Mouse (Mus musculus): ENCODE results near the gene Dtx1.
A peak's percentile ranks its signal among the peaks of the same experiment; 100 is the strongest.

The Dtx1 gene

DNA sequence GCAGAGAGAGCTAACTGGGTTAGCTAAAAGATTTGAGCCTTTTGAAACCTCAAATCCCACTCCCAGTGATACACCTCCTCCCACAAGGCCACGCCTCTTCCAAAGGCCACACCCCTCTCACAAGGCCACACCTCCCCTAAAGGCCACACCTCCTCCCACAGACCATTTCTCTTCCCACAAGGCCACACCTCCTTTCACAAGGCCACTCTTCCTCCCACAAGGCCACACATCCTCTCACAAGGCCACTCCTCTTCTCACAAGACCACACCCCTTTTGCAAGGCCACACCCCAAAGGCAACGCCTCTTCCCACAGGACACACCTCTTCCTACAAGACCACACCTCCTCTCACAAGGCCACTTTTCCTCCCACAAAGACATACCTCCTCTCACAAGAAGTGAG is 34.2 kb downstream of the Dtx1 start:
- no peak for DNase-seq (ENCODE audit: low read depth, low spot score)

DNA sequence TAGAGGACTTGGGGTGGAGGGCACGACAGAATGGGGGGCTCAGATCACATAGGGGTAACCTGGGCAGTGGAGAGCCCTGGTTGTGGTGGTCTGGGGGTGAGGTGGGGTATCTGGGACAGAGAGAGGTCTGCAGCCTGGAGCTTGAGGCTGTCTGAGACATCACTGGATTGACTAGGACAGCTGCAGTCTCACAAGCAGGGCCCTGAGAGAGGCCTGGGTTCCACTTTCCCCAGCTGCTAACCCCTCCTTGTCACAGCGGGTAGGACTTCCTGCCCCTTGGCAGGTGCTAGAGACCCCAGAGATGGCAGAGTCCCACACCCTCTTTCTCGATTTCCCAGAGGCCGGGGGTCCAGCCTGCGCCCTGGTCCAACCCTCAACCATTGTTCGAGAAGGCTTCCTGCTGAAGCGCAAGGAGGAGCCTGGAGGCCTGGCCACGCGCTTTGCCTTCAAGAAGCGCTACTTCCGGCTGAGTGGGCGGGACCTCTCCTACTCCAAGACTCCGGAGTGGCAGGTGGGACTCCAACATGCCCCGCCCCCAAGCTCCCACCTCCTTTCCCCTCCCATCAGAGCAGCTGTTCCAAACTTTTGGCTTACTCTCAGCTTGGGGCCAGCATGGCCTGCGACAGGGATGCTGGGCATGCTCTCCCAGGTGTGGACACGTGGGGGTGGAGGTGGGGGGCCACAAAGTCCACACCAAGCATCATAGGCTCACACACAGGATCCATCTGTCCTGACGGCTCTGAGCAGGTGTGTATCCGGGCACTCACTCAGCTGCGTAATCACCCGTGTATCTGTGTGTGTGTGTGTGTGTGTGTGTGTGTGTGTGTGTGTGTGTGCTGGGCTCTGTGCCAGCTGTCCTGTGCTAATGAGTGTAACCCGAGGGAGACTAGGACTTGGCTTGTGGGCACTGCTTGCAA is 37.2 kb downstream of the Dtx1 start:
- DNase-seq (ENCODE audit: low read depth, low spot score), result no peak

DNA sequence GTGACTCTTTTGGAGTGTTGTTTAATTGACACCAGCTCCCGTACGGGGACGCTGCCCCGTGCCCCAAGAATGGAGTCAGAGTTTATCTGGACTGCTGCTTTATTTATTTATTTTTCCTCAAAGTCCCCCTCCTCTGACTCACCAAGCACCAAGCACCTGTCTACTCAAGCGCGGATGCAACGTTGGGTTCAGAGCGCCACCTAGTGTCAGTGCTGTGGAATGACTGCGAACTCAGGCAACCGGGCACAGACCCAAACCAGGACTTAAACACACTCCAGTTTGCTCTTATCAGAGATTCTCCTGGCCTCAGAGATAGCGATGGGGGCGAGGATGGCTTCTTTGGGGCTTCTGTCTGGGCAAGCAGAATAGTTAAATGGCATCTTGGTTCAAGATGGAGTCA is 38.1 kb downstream of the Dtx1 start:
- DNase-seq (ENCODE audit: low read depth, low spot score), result peak; percentile 62

- no peak for DNase-seq (ENCODE audit: low read depth, low spot score)
Measured at GRCm38 (mm10) chr5:120671865-120672264, 39.9 kb downstream of the Dtx1 start.

DNA sequence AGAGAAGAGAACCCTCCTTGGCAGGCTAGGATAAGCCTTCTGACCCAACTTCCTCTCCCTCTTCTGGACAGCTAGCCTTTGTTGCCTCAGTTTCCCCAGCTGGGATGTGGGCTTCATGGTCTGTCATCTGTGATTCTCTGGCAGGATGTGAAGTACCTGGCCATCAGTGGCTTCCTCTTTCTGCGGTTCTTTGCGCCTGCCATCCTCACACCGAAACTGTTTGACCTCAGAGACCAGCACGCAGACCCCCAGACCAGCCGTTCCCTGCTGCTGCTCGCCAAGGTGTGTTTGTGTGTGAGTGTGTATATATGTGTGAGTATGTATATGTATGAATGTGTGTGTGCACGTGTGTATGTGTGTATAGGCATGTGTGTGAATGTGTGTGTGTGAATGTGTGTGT is 41.6 kb downstream of the Dtx1 start:
- no peak for DNase-seq (ENCODE audit: low read depth, low spot score)

- DNase-seq (ENCODE audit: low read depth, low spot score), result no peak
Measured at GRCm38 (mm10) chr5:120668761-120669160, 43.0 kb downstream of the Dtx1 start.

GRCm38 (mm10) chr5:120664888-120665287 is 46.8 kb downstream of the Dtx1 start:
- no peak for DNase-seq (ENCODE audit: low read depth, low spot score)

DNA sequence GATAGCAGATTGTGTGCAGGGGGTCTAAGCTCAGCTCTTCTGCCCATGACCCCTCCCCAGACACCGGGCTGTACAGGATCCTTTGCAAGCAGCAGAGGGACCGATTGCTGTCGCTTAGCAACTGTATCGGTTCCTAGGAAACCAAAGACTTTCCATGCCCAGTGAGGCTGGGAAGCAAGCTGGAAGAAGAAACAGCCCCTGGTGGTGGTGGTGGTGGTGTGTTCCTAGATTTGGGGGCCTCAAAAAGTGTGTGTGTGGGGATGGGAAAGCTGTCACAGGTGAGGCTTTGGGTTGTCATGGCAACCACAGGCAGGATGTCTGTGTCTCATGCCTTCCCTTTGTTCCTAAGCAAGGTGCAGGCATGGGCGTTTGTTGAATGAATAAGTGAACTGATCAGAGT is 50.9 kb downstream of the Dtx1 start:
- no peak for DNase-seq (ENCODE audit: low read depth, low spot score)

- no peak for DNase-seq (ENCODE audit: low read depth, low spot score)
Measured at GRCm38 (mm10) chr5:120656281-120656751, 55.4 kb downstream of the Dtx1 start.

- DNase-seq (ENCODE audit: low read depth, low spot score), result no peak
Measured at GRCm38 (mm10) chr5:120653873-120654272, 57.9 kb downstream of the Dtx1 start.

DNA sequence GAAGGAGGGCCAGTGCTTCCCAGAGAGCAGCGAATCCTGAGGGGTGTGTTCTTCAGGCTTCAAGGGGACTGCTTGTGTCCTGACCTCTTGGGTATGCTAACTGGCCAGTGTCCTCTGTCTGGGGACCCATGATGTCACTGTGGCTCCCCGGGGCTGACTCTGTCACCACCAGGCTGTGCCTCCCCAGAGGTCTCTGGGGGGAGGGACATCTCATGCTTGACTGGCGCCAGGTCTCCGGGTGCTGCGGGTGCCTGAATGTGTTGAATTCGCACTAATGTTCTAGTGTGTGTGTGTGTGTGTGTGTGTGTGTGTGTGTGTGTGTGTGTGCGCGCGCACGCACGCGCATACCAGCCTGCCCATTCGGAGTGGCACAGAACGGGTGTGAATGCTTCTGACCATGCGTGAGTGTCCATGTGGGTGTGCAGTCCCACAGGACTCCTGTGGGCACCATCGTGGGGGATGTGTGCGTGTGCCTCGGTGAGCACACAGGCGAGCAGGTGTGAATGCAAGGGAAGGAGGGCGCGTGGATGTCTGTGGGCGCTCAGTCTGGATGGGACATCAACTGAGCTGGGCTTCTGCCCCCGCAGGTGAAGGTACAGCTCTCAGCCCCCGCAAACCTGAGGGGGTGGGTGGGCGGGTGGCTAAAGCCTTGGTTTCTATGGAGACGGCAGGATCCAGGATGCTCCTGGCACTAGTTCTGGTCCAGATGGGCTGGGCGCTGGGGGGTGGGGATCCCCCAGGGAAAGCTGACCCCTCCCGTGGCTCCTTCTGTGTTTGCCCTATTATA is 58.6 kb downstream of the Dtx1 start:
- DNase-seq (ENCODE audit: low read depth, low spot score), result no peak

GRCm38 (mm10) chr5:120651230-120651629 is 60.5 kb downstream of the Dtx1 start:
- no peak for DNase-seq (ENCODE audit: low read depth, low spot score)

DNA sequence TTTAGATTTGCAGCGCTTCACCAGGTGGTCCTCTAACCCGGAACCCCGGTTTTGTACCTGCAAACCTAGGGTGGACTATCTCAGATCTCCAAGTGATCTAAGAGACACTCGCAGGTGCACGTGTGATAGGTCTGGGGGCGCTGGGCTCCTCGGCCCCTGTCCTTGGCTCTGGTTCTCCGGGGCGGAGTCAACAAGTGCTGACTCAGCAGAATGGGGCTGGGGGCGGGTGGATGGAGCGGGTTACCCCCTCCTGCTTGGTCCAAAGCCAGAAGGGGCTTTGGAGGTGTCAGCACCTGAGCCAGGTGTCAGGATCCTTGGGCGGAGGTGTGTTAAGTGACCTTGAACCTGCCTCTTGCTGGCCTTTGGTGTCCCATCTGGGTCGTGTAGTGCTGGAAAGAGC is 61.8 kb downstream of the Dtx1 start:
- no peak for DNase-seq (ENCODE audit: low read depth, low spot score)

- DNase-seq (ENCODE audit: low read depth, low spot score), result no peak
Measured at GRCm38 (mm10) chr5:120649374-120649933, 62.3 kb downstream of the Dtx1 start.

DNA sequence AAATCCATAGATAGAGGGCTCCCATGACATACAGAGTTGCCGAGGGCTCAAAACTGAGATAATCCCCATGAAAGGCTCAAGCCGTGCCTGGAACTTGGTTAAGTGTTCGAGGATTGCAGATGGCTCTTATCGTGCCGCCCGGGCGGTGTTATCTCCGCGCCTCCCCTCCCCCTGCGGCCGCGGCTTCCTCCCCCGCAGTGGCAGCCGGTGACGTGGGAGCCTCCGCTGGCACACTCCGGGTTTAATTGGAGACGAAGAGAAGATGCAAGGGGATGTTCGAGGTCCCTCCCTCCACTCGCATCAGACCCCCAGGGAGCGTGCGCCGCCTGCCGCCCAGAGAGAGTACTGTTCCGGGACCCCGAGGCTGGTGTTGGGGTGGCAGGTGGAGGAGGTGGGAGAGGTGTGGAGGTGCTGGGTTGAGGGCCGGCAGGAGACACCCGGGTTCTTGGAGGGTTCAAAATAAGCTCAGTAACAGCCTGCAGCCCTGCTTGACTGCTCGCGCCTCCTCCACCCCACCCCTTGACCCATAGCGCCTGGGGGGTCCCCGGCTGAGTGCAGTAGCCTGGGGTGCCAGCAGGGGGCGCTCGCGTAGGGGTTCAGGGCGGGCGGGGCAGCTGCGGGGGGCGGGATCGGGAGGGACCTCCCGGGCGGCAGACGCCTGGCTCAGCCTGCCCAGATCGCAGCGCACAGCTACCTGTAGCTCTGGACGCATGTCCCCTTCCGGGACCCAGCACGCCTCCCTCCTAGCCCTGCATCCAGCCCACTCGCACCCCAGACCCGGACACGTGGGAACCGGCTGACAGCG is 63.0 kb downstream of the Dtx1 start, which contains the start of gene Rasal1:
TSS of gene Rasal1 (plus strand) at position 244 of the 805 bp plus-strand sequence.
- DNase-seq (ENCODE audit: low read depth, low spot score), result peak; percentile 27

GRCm38 (mm10) chr5:120647814-120648491 is 63.8 kb downstream of the Dtx1 start:
- no peak for DNase-seq (ENCODE audit: low read depth, low spot score)

DNA sequence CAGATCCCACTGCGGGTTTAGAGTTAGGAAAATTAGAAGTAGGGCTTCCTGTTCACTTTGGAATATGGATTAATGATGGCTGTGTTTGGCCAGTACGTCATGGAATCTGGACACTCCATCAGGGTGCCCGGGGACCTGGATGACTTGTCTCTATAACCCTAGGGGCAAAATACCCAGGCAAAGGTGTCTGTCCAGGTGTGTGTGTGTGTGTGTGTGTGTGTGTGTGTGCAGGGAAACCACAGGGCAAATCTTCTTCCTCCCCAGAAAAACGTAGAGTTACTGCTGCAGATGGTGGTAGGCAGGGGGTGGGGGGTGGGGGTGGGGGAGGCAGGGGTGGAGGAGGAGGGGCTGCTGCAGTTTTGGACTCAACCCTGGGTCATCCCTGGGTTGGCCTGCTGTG is 64.4 kb downstream of the Dtx1 start:
- no peak for DNase-seq (ENCODE audit: low read depth, low spot score)

DNA sequence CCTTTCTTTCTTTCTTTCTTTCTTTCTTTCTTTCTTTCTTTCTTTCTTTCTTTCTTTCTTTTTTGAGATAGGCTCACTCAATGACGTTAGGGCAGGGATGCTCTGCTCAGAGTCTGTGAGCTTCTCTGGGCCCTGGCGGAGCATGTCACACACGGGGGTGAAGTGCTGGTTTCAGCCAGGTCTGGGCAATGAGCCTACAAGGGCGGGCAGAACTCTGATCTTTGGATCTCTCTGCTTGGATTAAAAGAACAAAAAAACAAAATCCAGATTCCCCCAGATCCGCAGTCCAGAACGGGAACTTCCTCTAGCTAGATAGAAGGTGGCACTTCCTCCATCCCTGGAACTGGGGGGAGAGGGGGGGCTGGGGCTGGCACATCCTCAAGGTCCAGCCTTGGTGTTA is 65.9 kb downstream of the Dtx1 start:
- no peak for DNase-seq (ENCODE audit: low read depth, low spot score)

DNA sequence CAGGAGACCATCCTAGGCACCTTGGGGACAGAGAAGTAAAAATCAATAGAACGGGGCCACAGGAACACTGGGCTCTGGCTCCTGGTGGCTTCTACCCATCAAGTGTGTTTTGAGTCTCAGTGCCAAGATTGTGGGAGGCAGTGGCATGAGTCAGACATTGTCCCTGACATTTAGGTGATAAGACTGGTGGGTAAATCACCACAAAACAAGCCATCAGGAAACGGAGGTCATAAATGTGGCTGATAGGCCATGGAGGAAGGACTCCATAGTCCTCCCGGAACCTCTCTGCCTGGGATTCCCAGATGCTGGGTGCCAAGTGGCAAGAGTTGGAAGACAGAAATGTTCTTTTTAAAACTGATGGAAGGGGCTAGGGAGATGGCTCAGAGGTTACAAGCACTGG is 67.5 kb downstream of the Dtx1 start:
- DNase-seq (ENCODE audit: low read depth, low spot score), result no peak

- DNase-seq (ENCODE audit: low read depth, low spot score), result no peak
Measured at GRCm38 (mm10) chr5:120643365-120644085, 68.2 kb downstream of the Dtx1 start.
